Mouse (Mus musculus) B cell, adult (primary cell): ENCODE results near the gene Scube1. TPM values are rescaled to one million over a fixed set of nuclear protein-coding genes. Genes with fewer than 3 reads are reported as not detected.

Experiments used
- total RNA-seq: library from RNA; stranded (reverse); gene quantifications from 4 replicates; pipeline ENCODE4 v1.2.4, GENCODE M21; 2023; ENCODE audit not compliant: inconsistent age

Scube1 gene
- total RNA-seq = not detected in 4 replicates

DNA sequence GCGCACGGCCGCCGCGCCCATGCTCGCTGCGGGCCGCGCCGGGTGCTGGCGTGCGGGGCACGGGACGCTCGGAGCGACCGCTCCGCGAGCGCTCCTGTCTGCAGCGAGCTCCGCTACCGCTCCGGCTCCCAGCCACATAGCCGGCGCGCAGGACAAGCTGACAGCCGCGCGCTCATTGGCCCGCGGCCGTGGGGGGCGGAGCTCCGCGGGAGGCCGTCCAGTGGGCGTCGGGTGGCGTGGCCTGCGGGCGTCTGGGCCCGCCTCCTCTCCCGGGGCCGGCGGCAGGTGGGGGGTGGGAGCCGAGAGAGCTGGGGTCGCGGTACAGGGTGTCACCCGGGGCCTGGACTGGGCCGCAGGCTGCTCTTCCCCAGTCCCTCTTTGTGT, at the start of gene Scube1:
Gene Scube1, minus strand, starts transcription at position 136 of the 384 bp plus-strand sequence.

DNA sequence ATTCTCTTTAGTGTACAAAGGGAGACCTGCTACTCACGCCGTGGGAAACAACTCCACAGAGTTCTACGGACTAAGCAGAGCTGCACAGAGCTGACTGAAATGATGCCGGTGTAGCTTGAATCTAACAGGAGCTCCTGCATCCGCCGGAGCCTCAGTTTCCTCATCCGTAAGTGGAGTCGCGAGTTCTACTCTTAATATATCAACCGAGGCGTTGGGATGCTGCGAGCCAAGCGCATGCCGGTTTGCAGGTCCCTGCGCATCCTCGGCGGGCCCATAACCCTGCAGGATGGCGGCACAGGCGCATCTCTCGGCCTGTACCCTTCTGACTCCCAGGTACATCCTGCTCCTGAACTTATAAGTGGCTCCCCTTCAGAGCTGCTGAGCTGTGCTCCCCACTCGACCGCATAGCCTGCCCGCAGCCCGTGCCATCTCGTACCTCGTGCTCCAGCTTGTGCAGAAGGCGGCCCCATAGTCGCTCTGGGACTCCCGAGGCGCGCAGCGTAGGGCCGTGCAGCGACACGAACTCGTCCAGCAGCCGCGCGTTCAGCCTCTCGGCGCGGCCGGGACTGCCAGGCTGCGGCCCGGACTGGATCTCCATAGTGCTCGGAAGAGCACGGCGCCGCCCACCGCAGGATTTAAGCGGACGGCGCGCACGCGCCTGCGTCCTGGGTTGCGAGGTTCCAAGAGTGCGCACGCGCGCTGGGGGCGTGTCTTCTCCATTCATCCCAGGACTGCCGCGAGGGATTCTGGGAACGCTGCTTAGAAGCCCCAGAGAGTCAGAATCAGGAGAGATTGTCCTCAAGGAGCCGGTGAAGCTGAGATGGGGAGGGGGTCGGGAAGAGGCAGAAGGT, 130.1 kb downstream of the Scube1 start, which contains the start of gene Ttll12:
Gene Ttll12, minus strand, starts transcription at position 645 of the 851 bp plus-strand sequence.

DNA sequence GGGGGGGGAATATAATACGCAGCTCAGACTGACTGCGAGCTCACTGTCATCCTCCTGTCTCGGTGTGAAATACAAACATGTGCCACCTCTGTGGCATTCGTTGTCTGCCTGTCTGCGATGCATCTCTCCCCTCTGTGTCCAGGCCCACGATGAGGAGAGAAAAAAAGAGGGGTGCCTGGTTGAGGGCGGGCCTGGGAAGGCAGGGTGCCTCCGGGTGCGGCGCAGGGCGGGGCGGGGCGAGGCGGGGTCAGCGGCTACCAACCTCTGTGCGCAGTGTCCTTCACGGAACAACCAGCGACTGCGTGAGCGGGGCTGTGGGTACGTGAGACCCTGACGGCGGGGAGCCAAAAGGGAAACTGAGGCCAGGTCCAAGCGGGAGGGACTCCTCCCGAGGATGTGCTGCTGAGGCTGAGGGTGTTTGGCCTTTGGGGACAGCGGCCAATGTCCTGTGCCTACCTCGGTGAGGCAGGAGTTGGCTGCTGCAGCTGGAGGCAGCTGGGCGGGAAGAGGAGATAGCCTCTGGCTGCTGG, 161.4 kb downstream of the Scube1 start, which contains the start of the genes Tspo and Mcat:
Gene Tspo, plus strand, starts transcription at position 266 of the 530 bp plus-strand sequence.
Gene Mcat, minus strand, starts transcription at position 461 of the 530 bp plus-strand sequence.

Other genes starting within 250 kb of the Scube1 start
- 5.8 to 8.1 TPM (median 6.9 TPM) in 4 replicates for gene Ttll1, start 214.1 kb downstream of the Scube1 start, total RNA-seq
- gene Bik, start 198.2 kb downstream of the Scube1 start, total RNA-seq = not detected in 4 replicates
- gene Tspo, start 161.4 kb downstream of the Scube1 start, total RNA-seq = 52.7 to 63.3 TPM (median 59.1 TPM) in 4 replicates
- 16.4 to 20.4 TPM (median 18.2 TPM) in 4 replicates for gene Mcat, start 161.2 kb downstream of the Scube1 start, total RNA-seq
- 6.0 to 10.9 TPM (median 8.2 TPM) in 4 replicates for gene Ttll12, start 129.9 kb downstream of the Scube1 start, total RNA-seq
- not detected in 4 replicates for gene Mpped1, start 54.4 kb upstream of the Scube1 start, total RNA-seq